Mouse (Mus musculus) cerebellum, adult 2 months (tissue): ENCODE measurements at regions not wholly inside any gene's neighbourhood (a gene's known extent, or its start where the extent isn't known, plus 50 kb on each side); places are given as distances from the start of the nearest gene placed in this dataset.

Experiments
- CTCF ChIP-seq: fragments of 200-500 bp; IDR thresholded peaks from 2 replicates; pipeline ENCODE4 v1.5.1; 2011; ENCODE audit warnings: low read depth, mild to moderate bottlenecking, control low read depth, low read length, moderate library complexity, borderline replicate concordance; ENCODE audit not compliant: insufficient read depth
- POLR2A ChIP-seq: fragments of 200-500 bp; IDR thresholded peaks from 2 replicates; pipeline ENCODE4 v1.6.1; 2011; ENCODE audit warnings: low read length, control low read depth, borderline replicate concordance; ENCODE audit not compliant: insufficient read depth

GRCm38 (mm10) chr7:138655940-138656339 is 189.9 kb upstream of the Ppp2r2d start:
- TF ChIP-seq POLR2A, result no peak
- TF ChIP-seq CTCF, result no peak; the same call in 1 of the 2 replicates
